Mouse (Mus musculus) brain, embryonic 14.5 days (tissue): ENCODE data around the gene Cyp4a29.
"Not testable (repeated sequence)": the region's sequence is repeated elsewhere in the genome, so short reads cannot be mapped to it uniquely, and the experiment has no call there.

Source experiments
- CTCF ChIP-seq: fragments of 200-500 bp; IDR thresholded peaks from 2 replicates; pipeline ENCODE4 v1.5.1; 2012; ENCODE audit warnings: inconsistent platforms, mild to moderate bottlenecking, moderate library complexity, borderline replicate concordance; ENCODE audit not compliant: insufficient read depth, insufficient read length; ENCODE audit errors: extremely low read depth
- POLR2A ChIP-seq: fragments of 200-500 bp; IDR thresholded peaks from 2 replicates; pipeline ENCODE4 v1.6.1; 2012; ENCODE audit warnings: mild to moderate bottlenecking, inconsistent platforms, borderline replicate concordance; ENCODE audit not compliant: poor library complexity, insufficient read depth, insufficient read length, severe bottlenecking; ENCODE audit errors: extremely low read depth

DNA sequence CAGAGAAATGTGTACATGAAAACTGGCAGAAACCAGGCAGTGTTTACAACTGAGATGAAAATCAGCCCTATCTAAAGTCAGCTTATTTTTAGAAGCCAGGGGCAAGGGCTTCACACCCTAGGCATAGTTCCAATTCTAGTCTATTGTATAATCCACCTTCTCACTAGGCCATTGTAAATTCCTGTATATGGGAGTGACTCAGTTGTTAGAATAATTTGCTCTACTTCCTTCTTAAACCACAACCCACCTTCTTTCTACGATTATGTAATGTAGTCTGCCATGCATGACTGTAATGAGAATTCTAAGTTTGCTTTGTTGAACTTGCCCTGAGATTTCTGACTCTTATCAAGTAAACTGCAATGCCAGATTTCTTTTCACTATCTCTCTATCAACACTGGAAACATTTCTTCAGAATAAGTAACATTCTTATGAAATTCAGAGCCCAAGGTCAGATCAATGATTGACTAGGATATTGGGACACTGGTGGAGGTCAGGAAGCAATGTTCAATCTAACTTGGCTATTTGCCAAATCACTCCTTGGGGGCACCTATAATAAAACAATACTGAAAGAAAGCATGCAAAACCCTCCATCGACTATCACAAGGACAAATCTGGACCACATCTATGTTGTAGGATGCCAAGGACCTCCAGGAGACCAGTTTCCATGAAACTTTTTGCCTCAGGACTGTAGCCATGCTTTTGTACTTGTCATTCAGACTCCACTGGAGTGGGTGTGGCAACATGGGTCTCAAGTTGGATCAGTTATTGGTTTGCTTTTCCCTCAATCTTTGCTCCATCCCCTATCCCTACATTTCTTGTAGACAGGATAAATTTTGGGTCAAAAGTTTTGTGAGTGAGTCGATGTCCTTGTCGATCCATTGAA lies 23.0 kb downstream of the Cyp4a29 start:
- not testable (repeated sequence) for TF ChIP-seq CTCF, POLR2A
